Mouse (Mus musculus): ENCODE measurements around the gene Igtp. TPM values are rescaled to one million over a fixed set of nuclear protein-coding genes. Genes with fewer than 3 reads are reported as not detected.
"Not testable (repeated sequence)": the region's sequence is repeated elsewhere in the genome, so short reads cannot be mapped to it uniquely, and the experiment has no call there.

Gene Igtp
- total and polyA plus RNA-seq, 2 experiments: 33.0 to 52.9 TPM

DNA sequence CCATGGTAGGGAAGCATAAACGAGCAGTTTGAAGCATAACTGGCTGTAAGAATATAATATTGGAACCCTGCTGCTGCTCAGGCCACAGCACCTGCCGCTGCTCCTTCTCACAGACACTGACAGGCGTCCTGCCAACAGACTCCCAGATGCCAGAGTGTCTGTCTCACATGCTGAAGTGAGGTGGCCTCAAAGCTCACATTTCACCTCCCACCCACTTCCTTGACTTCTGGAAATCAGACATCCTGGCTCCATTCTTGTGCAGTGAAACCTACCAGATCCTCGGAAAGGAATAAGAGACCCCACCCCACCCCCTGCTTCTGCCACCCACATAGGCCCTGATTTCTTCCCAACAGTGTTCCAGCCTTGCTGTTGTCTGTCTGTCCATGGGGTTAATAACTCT lies 24.4 kb downstream of the Igtp start:
- H3K36me3 ChIP-seq (ENCODE audit: control insufficient read depth, insufficient read depth, low read length): peaks cover 11% of the 10 kb centered on the region
- H3K4me3 ChIP-seq (ENCODE audit: insufficient read depth, low read depth, low read length): no peak overlapping the region
- no peaks in the 10 kb centered on the region for H3K79me2 ChIP-seq (ENCODE audit: control insufficient read depth, insufficient read depth, low read length)
- no peak overlapping the region for H3K9ac ChIP-seq (ENCODE audit: low read depth, low read length)
- peak; percentile 26 for DNase-seq (ENCODE audit: extremely low read depth, low read depth, low spot score)
- WGBS: 27% methylated on average over 4 of the region's 4 CpGs
- H3K27me3 ChIP-seq (ENCODE audit: control insufficient read depth, insufficient read depth, low read length): no peaks in the 10 kb centered on the region
- TF ChIP-seq CTCF (IDR thresholded peaks at IDR 0.05; ENCODE audit: low read depth, low read length) (no peak), POLR2A (IDR thresholded peaks at IDR 0.05; ENCODE audit: extremely low read depth, insufficient read depth, low read length) (no peak)
- peak overlapping the region; percentile 56 for H3K27ac ChIP-seq (replicated peaks; ENCODE audit: insufficient read depth, low read depth, low read length)
- H3K4me1 ChIP-seq (ENCODE audit: control insufficient read depth, insufficient read depth, low read length): peaks cover 14% of the 10 kb centered on the region

- TF ChIP-seq POLR2A (IDR thresholded peaks at IDR 0.05; ENCODE audit: extremely low read depth, insufficient read depth, low read length) (no peak), CTCF (IDR thresholded peaks at IDR 0.05; ENCODE audit: low read depth, low read length) (no peak)
- Histone ChIP-seq H3K27me3 (ENCODE audit: control insufficient read depth, insufficient read depth, low read length) (no peaks in the 10 kb centered on the region), H3K27ac (replicated peaks; ENCODE audit: insufficient read depth, low read depth, low read length) (peak overlapping the region; percentile 56), H3K4me3 (ENCODE audit: insufficient read depth, low read depth, low read length) (no peak overlapping the region), H3K79me2 (ENCODE audit: control insufficient read depth, insufficient read depth, low read length) (no peaks in the 10 kb centered on the region), H3K4me1 (ENCODE audit: control insufficient read depth, insufficient read depth, low read length) (peaks cover 11% of the 10 kb centered on the region), H3K9ac (ENCODE audit: low read depth, low read length) (no peak overlapping the region), H3K36me3 (ENCODE audit: control insufficient read depth, insufficient read depth, low read length) (peaks cover 9% of the 10 kb centered on the region)
- peak; percentile 67 for DNase-seq (ENCODE audit: extremely low read depth, low read depth, low spot score)
- WGBS: 10% methylated on average over 7 of the region's 7 CpGs
These were observed 25.0 kb downstream of the Igtp start for GRCm38 (mm10) chr11:58224313-58224712.

DNA sequence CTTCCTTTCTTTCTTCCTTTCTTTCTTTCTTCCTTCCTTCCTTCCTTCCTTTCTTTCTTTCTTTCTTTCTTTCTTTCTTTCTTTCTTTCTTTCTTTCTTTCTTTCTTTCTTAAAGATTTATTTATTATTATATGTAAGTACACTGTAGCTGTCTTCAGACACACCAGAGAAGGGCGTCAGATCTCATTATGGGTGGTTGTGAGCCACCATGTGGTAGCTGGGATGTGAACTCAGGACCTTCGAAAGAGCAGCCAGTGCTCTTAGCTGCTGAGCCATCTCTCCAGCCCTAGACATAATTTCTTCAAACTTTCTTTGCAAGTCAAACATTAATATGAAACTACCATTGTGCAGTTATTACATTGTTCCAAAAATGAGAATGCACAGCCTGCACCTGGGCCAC lies 25.5 kb downstream of the Igtp start:
- not testable (repeated sequence) for H3K27ac ChIP-seq (replicated peaks; ENCODE audit: insufficient read depth, low read depth, low read length); H3K4me3 ChIP-seq (ENCODE audit: insufficient read depth, low read depth, low read length); H3K36me3 ChIP-seq (ENCODE audit: control insufficient read depth, insufficient read depth, low read length); H3K9ac ChIP-seq (ENCODE audit: low read depth, low read length); H3K79me2 ChIP-seq (ENCODE audit: control insufficient read depth, insufficient read depth, low read length); DNase-seq (ENCODE audit: extremely low read depth, low read depth, low spot score); H3K27me3 ChIP-seq (ENCODE audit: control insufficient read depth, insufficient read depth, low read length)
- H3K4me1 ChIP-seq (ENCODE audit: control insufficient read depth, insufficient read depth, low read length): peaks cover 11% of the 10 kb centered on the region
- WGBS: 63% methylated on average over 2 of the region's 2 CpGs

- Histone ChIP-seq H3K4me1 (ENCODE audit: control insufficient read depth, insufficient read depth, low read length) (peaks cover 11% of the 10 kb centered on the region), H3K27ac (replicated peaks; ENCODE audit: insufficient read depth, low read depth, low read length) (peak overlapping the region; percentile 66)
- 3% methylated on average over 5 of the region's 5 CpGs for WGBS
These were observed 26.3 kb downstream of the Igtp start for GRCm38 (mm10) chr11:58225655-58226054.

GRCm38 (mm10) chr11:58226425-58226824 lies 27.1 kb downstream of the Igtp start:
- TF ChIP-seq CTCF (IDR thresholded peaks at IDR 0.05; ENCODE audit: low read depth, low read length) (no peak), POLR2A (IDR thresholded peaks at IDR 0.05; ENCODE audit: extremely low read depth, insufficient read depth, low read length) (no peak)
- no peak overlapping the region for H3K4me3 ChIP-seq (ENCODE audit: insufficient read depth, low read depth, low read length)
- no peaks in the 10 kb centered on the region for H3K27me3 ChIP-seq (ENCODE audit: control insufficient read depth, insufficient read depth, low read length)
- peak; percentile 89 for DNase-seq (ENCODE audit: extremely low read depth, low read depth, low spot score)
- H3K4me1 ChIP-seq (ENCODE audit: control insufficient read depth, insufficient read depth, low read length): peaks cover 11% of the 10 kb centered on the region
- H3K9ac ChIP-seq (ENCODE audit: low read depth, low read length): no peak overlapping the region
- H3K36me3 ChIP-seq (ENCODE audit: control insufficient read depth, insufficient read depth, low read length): no peaks in the 10 kb centered on the region
- peak overlapping the region; percentile 60 for H3K27ac ChIP-seq (replicated peaks; ENCODE audit: insufficient read depth, low read depth, low read length)
- no peaks in the 10 kb centered on the region for H3K79me2 ChIP-seq (ENCODE audit: control insufficient read depth, insufficient read depth, low read length)

More at GRCm38 (mm10) chr11:58225655-58226054, 26.3 kb downstream of the Igtp start:
- Histone ChIP-seq H3K36me3 (ENCODE audit: control insufficient read depth, insufficient read depth, low read length) (peaks cover under 1% of the 10 kb centered on the region; the same call in 1 of the 2 replicates), H3K79me2 (ENCODE audit: control insufficient read depth, insufficient read depth, low read length) (no peaks in the 10 kb centered on the region), H3K4me3 (ENCODE audit: insufficient read depth, low read depth, low read length) (no peak overlapping the region), H3K9ac (ENCODE audit: low read depth, low read length) (no peak overlapping the region), H3K27me3 (ENCODE audit: control insufficient read depth, insufficient read depth, low read length) (no peaks in the 10 kb centered on the region)
- peak; percentile 93 for TF ChIP-seq CTCF (IDR thresholded peaks at IDR 0.05; ENCODE audit: low read depth, low read length)
- TF ChIP-seq POLR2A (IDR thresholded peaks at IDR 0.05; ENCODE audit: extremely low read depth, insufficient read depth, low read length): no peak
- DNase-seq (ENCODE audit: extremely low read depth, low read depth, low spot score): peak; percentile 71

GRCm38 (mm10) chr11:58228021-58228420 lies 28.7 kb downstream of the Igtp start:
- H3K4me1 ChIP-seq (ENCODE audit: control insufficient read depth, insufficient read depth, low read length): peaks cover 11% of the 10 kb centered on the region
- 91% methylated on average over 2 of the region's 2 CpGs for WGBS
- H3K27ac ChIP-seq (replicated peaks; ENCODE audit: insufficient read depth, low read depth, low read length): not testable (repeated sequence)

More at GRCm38 (mm10) chr11:58228021-58228420, 28.7 kb downstream of the Igtp start:
- H3K9ac ChIP-seq (ENCODE audit: low read depth, low read length); H3K36me3 ChIP-seq (ENCODE audit: control insufficient read depth, insufficient read depth, low read length); DNase-seq (ENCODE audit: extremely low read depth, low read depth, low spot score); H3K27me3 ChIP-seq (ENCODE audit: control insufficient read depth, insufficient read depth, low read length); H3K4me3 ChIP-seq (ENCODE audit: insufficient read depth, low read depth, low read length); H3K79me2 ChIP-seq (ENCODE audit: control insufficient read depth, insufficient read depth, low read length): not testable (repeated sequence)

Data from liver, adult 2 months (tissue).